Mouse (Mus musculus) embryonic facial prominence, embryonic 11.5 days (tissue): ENCODE results near the gene Hist2h2ac. TPM values are rescaled to one million over a fixed set of nuclear protein-coding genes. Genes with fewer than 3 reads are reported as not detected.
"Not testable (repeated sequence)": the region's sequence is repeated elsewhere in the genome, so short reads cannot be mapped to it uniquely, and the experiment has no call there.

Source experiments
- ATAC-seq: fragments of 200-750 bp; cut with Nextera tagmentation; replicated peaks from 2 replicates; pipeline ENCODE4 v1.8.0; 2017; ENCODE audit warnings: low read depth; ENCODE audit not compliant: insufficient number of reproducible peaks, low FRiP score, low TSS enrichment
- DNase-seq: peaks from one replicate; pipeline ENCODE4 v3.0.0-alpha.2; 2015; ENCODE audit warnings: low spot score
- H3K27ac ChIP-seq: fragments of 300-500 bp; sonication (generic); replicated peaks from 2 replicates; pipeline ENCODE4 v1.5.1; 2014; ENCODE audit warnings: mild to moderate bottlenecking, low read depth, low read length, control low read depth
- H3K27me3 ChIP-seq: fragments of 300-500 bp; sonication (generic); 2 replicates; pipeline ENCODE4 v1.6.1; 2014; ENCODE audit warnings: mild to moderate bottlenecking, low read length, moderate library complexity, mixed read lengths; ENCODE audit not compliant: control insufficient read depth, insufficient read depth
- H3K36me3 ChIP-seq: fragments of 300-500 bp; sonication (generic); replicated peaks from 2 replicates; pipeline ENCODE4 v1.6.1; 2014; ENCODE audit warnings: low read depth, mild to moderate bottlenecking, low read length, moderate library complexity, mixed read lengths; ENCODE audit not compliant: control insufficient read depth, insufficient read depth
- H3K4me1 ChIP-seq: fragments of 300-500 bp; sonication (generic); 2 replicates; pipeline ENCODE4 v1.6.1; 2014; ENCODE audit warnings: low read length, mixed read lengths; ENCODE audit not compliant: control insufficient read depth, insufficient read depth
- H3K4me2 ChIP-seq: fragments of 300-500 bp; sonication (generic); 2 replicates; pipeline ENCODE4 v1.6.1; 2014; ENCODE audit warnings: low read depth, mild to moderate bottlenecking, control low read depth, low read length, moderate library complexity
- H3K4me3 ChIP-seq: fragments of 300-500 bp; sonication (generic); 2 replicates; pipeline ENCODE4 v1.5.1; 2014; ENCODE audit warnings: low read depth, low read length, control low read depth
- H3K9ac ChIP-seq: fragments of 300-500 bp; sonication (generic); replicated peaks from 2 replicates; pipeline ENCODE4 v1.6.1; 2014; ENCODE audit warnings: mild to moderate bottlenecking, control low read depth, low read length
- H3K9me3 ChIP-seq: fragments of 300-500 bp; sonication (generic); replicated peaks from 2 replicates; pipeline ENCODE4 v1.6.1; 2016; ENCODE audit warnings: mild to moderate bottlenecking, low read length, inconsistent platforms, mixed read lengths; ENCODE audit not compliant: control insufficient read depth
- WGBS: fragments of 180-500 bp; shearing (Covaris S2); extraction: QIAGEN DNeasy Blood & Tissue Kit; methylation state at CpG from one replicate; pipeline ENCODE4 v1.1.7; 2014; 5-methylcytosine and 5-hydroxymethylcytosine counted together
- polyA plus RNA-seq: library from polyadenylated mRNA; unstranded; fragments of >200 nt; fragmentation: Nextera tagmentation; extraction: Ambion mirVana; gene quantifications from 2 replicates; pipeline ENCODE4 v1.2.1, GENCODE M21; 2014

Gene Hist2h2ac
- polyA plus RNA-seq, 1 experiment from 2014 or later, result 15.5 TPM

DNA sequence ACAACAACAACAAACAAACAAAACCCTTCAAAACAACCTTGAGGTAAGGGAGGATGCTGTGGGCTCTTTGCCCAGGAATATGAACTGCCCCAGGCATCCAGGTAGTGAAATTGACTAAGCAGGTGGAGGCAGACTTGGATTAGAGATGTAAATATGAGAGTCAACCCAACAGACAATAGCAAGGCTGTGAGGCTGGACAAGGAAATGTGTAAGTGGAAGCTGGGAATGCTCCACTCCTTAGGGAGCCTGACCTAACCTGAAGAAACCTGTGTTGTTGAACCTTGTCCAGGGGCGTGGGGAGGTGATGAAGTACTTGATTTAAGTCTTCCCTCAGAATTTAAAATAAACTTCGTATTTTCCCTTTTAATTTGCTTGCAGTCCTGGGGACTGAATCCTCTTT lies 41.8 kb downstream of the Hist2h2ac start:
- Histone ChIP-seq H3K27me3 (no peaks in the 10 kb centered on the region; the same call in 1 of the 2 replicates), H3K4me3 (no peak overlapping the region), H3K36me3 (peaks cover 2% of the 10 kb centered on the region; the same call in 1 of the 2 replicates), H3K9ac (no peak overlapping the region), H3K9me3 (no peaks in the 10 kb centered on the region), H3K27ac (no peak overlapping the region), H3K4me1 (no peaks in the 10 kb centered on the region), H3K4me2 (no peak overlapping the region)
- WGBS, result 91% methylated on average over 2 of the region's 2 CpGs
- no peak for DNase-seq
- ATAC-seq, result no peak

DNA sequence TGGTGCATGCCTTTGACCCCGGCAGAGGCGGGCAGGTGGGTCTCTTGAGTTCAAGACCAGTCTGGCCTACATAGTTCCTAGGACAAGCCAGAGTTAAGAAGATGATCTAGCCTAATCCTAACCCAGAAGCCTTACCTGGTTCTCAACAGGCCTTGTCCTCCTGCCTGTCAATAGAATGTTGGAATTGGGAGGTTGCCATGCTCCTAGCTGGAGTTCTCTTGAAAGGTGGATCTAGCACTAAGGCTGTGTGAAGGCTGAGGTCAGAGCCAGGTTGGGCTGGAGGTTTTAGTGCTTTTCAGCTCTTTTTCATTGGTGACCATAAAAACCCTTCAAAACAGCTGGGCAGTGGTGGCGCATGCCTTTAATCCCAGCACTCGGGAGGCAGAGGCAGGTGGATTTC lies 42.3 kb downstream of the Hist2h2ac start:
- no peak for DNase-seq
- 92% methylated on average over 4 of the region's 4 CpGs for WGBS
- no peak overlapping the region for H3K9ac ChIP-seq

DNA sequence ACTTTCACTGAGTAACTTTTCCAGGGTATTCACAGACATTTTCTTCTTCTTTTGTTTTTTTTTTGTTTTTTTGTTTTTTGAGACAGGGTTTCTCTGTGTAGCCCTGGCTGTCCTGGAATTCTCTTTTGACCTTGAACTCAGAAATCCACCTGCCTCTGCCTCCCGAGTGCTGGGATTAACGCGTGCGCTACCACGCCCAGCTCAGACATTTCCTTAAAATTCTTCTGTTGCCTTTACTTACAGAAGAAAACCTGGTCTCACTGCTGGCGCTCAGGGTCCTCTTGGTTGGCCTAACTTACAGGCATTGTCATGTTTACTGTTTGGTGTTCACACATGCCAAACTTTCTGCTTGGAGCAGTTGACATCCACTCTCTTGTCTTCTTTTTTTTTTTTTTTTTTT lies 45.4 kb downstream of the Hist2h2ac start:
- Histone ChIP-seq H3K9ac (no peak overlapping the region), H3K27ac (no peak overlapping the region), H3K4me1 (no peaks in the 10 kb centered on the region), H3K4me3 (no peak overlapping the region), H3K9me3 (no peaks in the 10 kb centered on the region), H3K36me3 (peaks cover 2% of the 10 kb centered on the region; the same call in 1 of the 2 replicates), H3K4me2 (no peak overlapping the region), H3K27me3 (no peaks in the 10 kb centered on the region)
- DNase-seq (no peak), ATAC-seq (no peak)
- 93% methylated on average over 6 of the region's 6 CpGs for whole genome bisulfite sequencing

More for the DNA sequence above, 42.3 kb downstream of the Hist2h2ac start:
- no peaks in the 10 kb centered on the region for H3K4me1 ChIP-seq
- no peak overlapping the region for H3K4me2 ChIP-seq
- no peaks in the 10 kb centered on the region; the same call in 1 of the 2 replicates for H3K27me3 ChIP-seq
- H3K36me3 ChIP-seq, result peaks cover 2% of the 10 kb centered on the region; the same call in 1 of the 2 replicates
- ATAC-seq, result no peak
- no peak overlapping the region for H3K4me3 ChIP-seq
- H3K9me3 ChIP-seq, result no peaks in the 10 kb centered on the region
- no peak overlapping the region for H3K27ac ChIP-seq

DNA sequence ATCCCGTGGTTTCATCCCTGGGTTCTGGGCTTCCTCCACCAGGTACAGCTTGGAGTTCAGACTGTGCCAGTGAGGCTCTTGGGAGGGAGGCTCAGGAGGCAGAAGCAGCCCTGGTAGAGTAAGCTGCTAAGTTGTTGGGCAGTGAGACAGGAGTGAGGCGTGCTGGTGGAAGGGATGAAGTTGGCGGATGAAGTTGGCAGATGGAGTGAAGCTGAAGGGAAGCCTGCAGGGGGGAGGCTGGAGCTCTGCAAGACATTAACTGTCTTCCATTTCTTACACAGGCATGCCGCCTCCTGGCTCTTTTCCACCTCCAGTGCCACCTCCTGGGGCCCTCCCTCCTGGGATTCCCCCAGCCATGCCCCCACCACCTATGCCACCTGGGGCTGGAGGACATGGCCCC lies 46.6 kb downstream of the Hist2h2ac start:
- not testable (repeated sequence) for ATAC-seq, H3K9ac ChIP-seq, H3K4me2 ChIP-seq

DNA sequence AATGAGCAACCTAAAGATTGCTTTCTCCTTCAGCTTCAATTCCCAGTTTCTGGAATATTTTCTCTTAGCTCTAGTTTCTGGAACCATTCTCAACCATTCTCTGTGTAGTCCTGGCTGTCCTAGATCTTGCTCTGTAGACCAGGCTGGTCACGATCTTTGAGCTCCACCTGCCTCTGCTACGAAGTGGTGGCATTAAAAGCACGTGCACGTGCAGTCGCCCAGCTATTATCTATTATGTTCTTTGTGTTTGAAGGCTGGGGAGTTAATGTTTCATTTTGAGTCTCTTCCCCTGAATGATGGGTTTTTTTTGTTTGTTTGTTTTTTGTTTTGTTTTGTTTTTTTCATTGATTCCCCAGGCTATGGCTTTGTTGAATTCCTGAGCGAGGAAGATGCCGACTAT lies 47.5 kb downstream of the Hist2h2ac start:
- Histone ChIP-seq H3K4me3 (peak overlapping the region; percentile 87), H3K36me3 (peaks cover 2% of the 10 kb centered on the region; the same call in 1 of the 2 replicates), H3K4me1 (no peaks in the 10 kb centered on the region), H3K4me2 (peak overlapping the region; percentile 89), H3K9ac (peak overlapping the region; percentile 89), H3K27ac (no peak overlapping the region), H3K27me3 (no peaks in the 10 kb centered on the region), H3K9me3 (no peaks in the 10 kb centered on the region)
- no peak for DNase-seq
- ATAC-seq, result no peak
- WGBS, result 40% methylated on average over 7 of the region's 7 CpGs

More for the DNA sequence above, 46.6 kb downstream of the Hist2h2ac start:
- H3K4me3 ChIP-seq, H3K27ac ChIP-seq, H3K27me3 ChIP-seq, H3K9me3 ChIP-seq, H3K4me1 ChIP-seq, DNase-seq, H3K36me3 ChIP-seq: not testable (repeated sequence)
- WGBS, result 82% methylated on average over 4 of the region's 4 CpGs

DNA sequence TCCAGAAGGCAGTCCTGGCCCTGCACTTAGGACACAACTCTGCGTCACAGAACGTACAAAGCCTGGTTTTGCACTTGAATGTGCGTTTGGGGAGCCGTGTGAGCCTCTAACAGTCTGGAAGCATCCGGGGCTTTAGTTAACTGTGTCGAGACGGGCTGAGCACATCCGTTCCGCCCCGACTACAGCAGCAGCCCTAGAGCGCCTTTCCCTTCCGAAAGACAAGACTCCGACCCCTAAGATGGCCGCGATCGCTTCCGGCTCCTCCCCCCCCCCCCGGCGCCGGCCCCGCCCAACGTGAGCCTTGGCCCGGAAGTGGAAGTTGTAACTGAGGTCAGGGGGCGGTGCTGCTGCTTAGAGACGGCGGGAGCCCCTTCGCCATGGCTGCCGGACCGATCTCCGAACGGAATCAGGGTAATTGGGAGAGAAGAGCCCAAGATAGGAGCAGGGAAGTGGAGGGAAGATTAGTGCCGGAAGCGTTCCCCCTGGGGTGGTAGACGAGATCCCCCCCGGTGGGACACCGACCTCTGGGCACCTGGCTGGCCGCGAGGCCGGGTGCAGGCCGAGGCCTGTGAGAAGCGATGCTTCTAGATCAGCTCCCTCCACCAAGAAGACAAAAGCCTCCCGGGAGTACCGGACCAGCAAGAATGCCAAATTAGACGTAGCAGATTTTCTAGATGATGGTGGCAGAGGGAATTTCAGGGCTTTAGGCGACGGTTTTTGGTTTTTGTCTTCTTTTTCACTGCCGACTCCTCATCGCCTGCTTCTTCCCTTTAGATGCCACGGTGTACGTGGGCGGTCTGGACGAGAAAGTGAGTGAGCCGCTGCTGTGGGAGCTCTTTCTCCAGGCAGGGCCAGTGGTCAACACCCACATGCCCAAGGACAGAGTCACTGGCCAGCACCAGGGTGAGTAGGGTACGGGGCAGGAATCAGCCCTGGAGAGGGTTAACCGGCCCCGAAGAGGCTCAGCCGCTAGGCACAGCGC lies 48.2 kb downstream of the Hist2h2ac start, which contains the start of gene Sf3b4:
Gene Sf3b4 (plus strand): TSS at position 136 of the 982 bp plus-strand sequence.
- Histone ChIP-seq H3K4me3 (peak within 1 kb of the TSS; percentile 87), H3K36me3 (peaks cover 2% of the 10 kb centered on the region; the same call in 1 of the 2 replicates), H3K4me2 (peak within 1 kb of the TSS; percentile 89), H3K9ac (peak within 1 kb of the TSS; percentile 89), H3K4me1 (no peaks in the 10 kb centered on the region), H3K9me3 (no peaks in the 10 kb centered on the region), H3K27me3 (no peaks in the 10 kb centered on the region), H3K27ac (peak within 1 kb of the TSS; percentile 97)
- under 1% methylated on average over 56 of the region's 58 CpGs for WGBS
- ATAC-seq, result peak; percentile 88
- peak; percentile 93 for DNase-seq

DNA sequence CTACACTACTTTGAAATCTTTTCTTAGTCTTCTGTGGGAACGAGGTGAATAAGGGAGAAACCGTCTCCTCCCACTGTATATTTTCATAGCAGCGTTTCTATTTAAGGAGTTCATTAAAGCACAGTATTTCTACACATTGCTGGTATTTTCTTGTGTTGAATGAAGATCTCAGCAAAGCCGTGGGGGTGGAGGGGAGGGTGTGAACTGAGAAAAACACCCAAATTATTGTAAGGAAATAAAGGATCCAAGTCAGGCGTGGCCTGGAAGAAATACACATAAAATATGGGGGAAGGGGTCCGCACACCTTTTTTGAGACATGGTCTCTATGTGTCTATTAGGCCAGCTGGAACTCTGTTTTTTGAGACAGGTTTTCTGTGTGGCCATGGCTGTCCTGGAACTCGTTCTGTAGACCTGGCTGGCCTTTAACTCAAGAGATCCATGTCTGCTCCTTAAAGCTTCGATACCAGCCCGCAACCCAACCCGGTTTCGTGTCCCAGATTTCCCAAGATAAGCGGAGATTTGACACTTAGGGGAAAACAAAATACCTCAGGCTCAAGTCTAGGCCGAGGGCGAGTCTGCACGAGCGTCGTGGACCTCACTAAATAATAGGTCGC lies 49.0 kb downstream of the Hist2h2ac start:
- Histone ChIP-seq H3K9ac (peak overlapping the region; percentile 89), H3K9me3 (no peaks in the 10 kb centered on the region), H3K4me1 (no peaks in the 10 kb centered on the region), H3K27ac (peak overlapping the region; percentile 97), H3K27me3 (no peaks in the 10 kb centered on the region), H3K36me3 (0 out of 2 replicates have a peak, but pooled peaks cover 2% of the 10 kb centered on the region), H3K4me2 (peak overlapping the region; percentile 74), H3K4me3 (peak overlapping the region; percentile 87)
- DNase-seq (no peak), ATAC-seq (peak; percentile 22; the same call in 1 of the 2 replicates)
- 26% methylated on average over 18 of the region's 18 CpGs for WGBS
